Mouse (Mus musculus) intestine, postnatal 0 days (tissue): ENCODE measurements around the gene 1190002N15Rik. TPM values are rescaled to one million over a fixed set of nuclear protein-coding genes. Genes with fewer than 3 reads are reported as not detected.

Experiments
- ATAC-seq: fragments of 200-750 bp; cut with Nextera tagmentation; 2 replicates; pipeline ENCODE4 v1.8.0; 2017; ENCODE audit warnings: mild to moderate bottlenecking, moderate TSS enrichment, moderate library complexity
- H3K27ac ChIP-seq: fragments of 300-500 bp; sonication (generic); 2 replicates; pipeline ENCODE4 v1.5.1; 2014; ENCODE audit warnings: mild to moderate bottlenecking, low read depth, low read length, moderate library complexity
- H3K27me3 ChIP-seq: fragments of 300-500 bp; sonication (generic); replicated peaks from 2 replicates; pipeline ENCODE4 v1.6.1; 2014; ENCODE audit warnings: low read length, mixed read lengths; ENCODE audit not compliant: control insufficient read depth, insufficient read depth
- H3K36me3 ChIP-seq: fragments of 300-500 bp; sonication (generic); 2 replicates; pipeline ENCODE4 v1.6.1; 2014; ENCODE audit warnings: mild to moderate bottlenecking, moderate library complexity; ENCODE audit not compliant: control insufficient read depth, insufficient read depth
- H3K4me1 ChIP-seq: fragments of 300-500 bp; sonication (generic); replicated peaks from 2 replicates; pipeline ENCODE4 v1.6.1; 2014; ENCODE audit warnings: antibody characterized with exemption, low read length, mixed read lengths; ENCODE audit not compliant: control insufficient read depth, insufficient read depth
- H3K4me2 ChIP-seq: fragments of 300-500 bp; sonication (generic); replicated peaks from 2 replicates; pipeline ENCODE4 v1.6.1; 2014; ENCODE audit warnings: low read depth, mild to moderate bottlenecking, moderate library complexity
- H3K4me3 ChIP-seq: fragments of 300-500 bp; sonication (generic); 2 replicates; pipeline ENCODE4 v1.5.1; 2014; ENCODE audit warnings: low read depth, low read length
- H3K9ac ChIP-seq: fragments of 300-500 bp; sonication (generic); 2 replicates; pipeline ENCODE4 v1.6.1; 2014; ENCODE audit warnings: mild to moderate bottlenecking, low read depth, low read length
- H3K9me3 ChIP-seq: fragments of 300-500 bp; sonication (generic); 2 replicates; pipeline ENCODE4 v1.6.1; 2016; ENCODE audit warnings: mixed run types; ENCODE audit not compliant: control insufficient read depth
- CTCF ChIP-seq: sonication (generic); IDR thresholded peaks from 2 replicates; pipeline ENCODE4 v1.5.1; 2016; ENCODE audit warnings: low read depth, mild to moderate bottlenecking, control low read depth, antibody characterized with exemption, moderate library complexity
- WGBS: fragments of 180-500 bp; shearing (Covaris S2); extraction: QIAGEN DNeasy Blood & Tissue Kit; methylation state at CpG from one replicate; pipeline ENCODE4 v1.1.7; 2014; 5-methylcytosine and 5-hydroxymethylcytosine counted together
- polyA plus RNA-seq: library from polyadenylated mRNA; unstranded; fragments of >200 nt; fragmentation: Nextera tagmentation; extraction: Ambion mirVana; gene quantifications from 2 replicates; pipeline ENCODE4 v1.2.1, GENCODE M21; 2015

The 1190002N15Rik gene
- 18.5 and 19.7 TPM in 2 replicates for polyA plus RNA-seq

DNA sequence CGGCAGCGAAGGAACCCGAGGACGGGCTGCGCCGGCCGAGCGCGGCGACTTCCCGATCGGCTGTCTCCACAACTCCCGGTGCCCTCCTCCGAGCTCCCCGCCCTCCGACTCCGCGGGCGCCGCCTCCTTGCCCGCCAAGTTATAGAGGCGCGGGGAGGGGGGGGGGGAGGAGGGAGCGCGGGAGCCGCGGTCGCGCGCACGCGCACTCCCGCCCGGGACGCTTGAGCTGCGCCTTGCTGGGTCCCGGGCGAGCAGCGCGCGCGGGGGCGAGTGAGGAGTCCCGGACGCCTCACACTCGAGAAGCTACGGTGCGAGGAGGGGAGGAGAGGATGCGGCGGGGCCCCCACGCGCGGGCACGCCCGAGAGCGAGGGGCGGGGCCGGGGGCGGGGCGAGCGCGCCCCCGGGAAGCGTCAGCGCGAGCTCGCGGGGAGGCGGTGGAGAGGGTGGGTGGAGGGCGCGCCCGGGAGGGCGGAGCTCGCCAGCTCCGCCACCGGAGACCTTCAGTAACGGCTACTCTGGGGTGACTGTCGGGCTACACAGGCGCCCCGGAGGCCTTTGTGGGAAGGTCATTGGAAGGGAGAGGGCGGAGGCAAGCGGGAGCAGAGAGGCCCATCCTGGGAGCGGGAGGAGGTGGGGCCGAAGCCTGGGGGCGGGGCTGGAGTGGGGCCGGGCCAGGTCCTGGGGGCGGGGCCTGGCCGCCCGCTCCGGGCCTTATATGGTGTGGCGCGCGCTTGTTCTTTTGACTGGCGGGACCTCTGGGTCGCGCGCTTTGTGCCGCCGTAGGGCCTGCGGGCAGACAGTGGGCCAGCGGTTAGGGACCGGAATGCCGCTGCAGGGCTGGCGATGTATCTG is at the start of gene 1190002N15Rik:
Gene 1190002N15Rik (minus strand): TSS at position 112 of the 853 bp plus-strand sequence.
- Histone ChIP-seq H3K27me3 (no peaks in the 10 kb centered on the region), H3K36me3 (no peaks in the 10 kb centered on the region), H3K9me3 (no peaks in the 10 kb centered on the region), H3K27ac (peak within 1 kb of the TSS; percentile 96), H3K9ac (peak within 1 kb of the TSS; percentile 71), H3K4me3 (peak within 1 kb of the TSS; percentile 72), H3K4me2 (peak within 1 kb of the TSS; percentile 92), H3K4me1 (no peaks in the 10 kb centered on the region)
- ATAC-seq, result peak; percentile 94
- peak; percentile 37 for TF ChIP-seq CTCF
- under 1% methylated on average over 78 of the region's 104 CpGs for WGBS

- 76% methylated on average over 8 of the region's 8 CpGs for WGBS
- no peak for ATAC-seq
Observed at GRCm38 (mm10) chr9:94582309-94582708, 44.4 kb upstream of the 1190002N15Rik start.

GRCm38 (mm10) chr9:94581661-94582060 is 43.8 kb upstream of the 1190002N15Rik start:
- Histone ChIP-seq H3K27ac (no peak overlapping the region), H3K4me3 (no peak overlapping the region), H3K4me1 (no peaks in the 10 kb centered on the region), H3K9me3 (no peaks in the 10 kb centered on the region), H3K9ac (no peak overlapping the region), H3K36me3 (no peaks in the 10 kb centered on the region), H3K4me2 (no peak overlapping the region), H3K27me3 (no peaks in the 10 kb centered on the region)
- TF ChIP-seq CTCF, result no peak
- 83% methylated on average over 4 of the region's 4 CpGs for WGBS
- ATAC-seq, result no peak

More at GRCm38 (mm10) chr9:94582309-94582708, 44.4 kb upstream of the 1190002N15Rik start:
- Histone ChIP-seq H3K4me3 (no peak overlapping the region), H3K4me1 (no peaks in the 10 kb centered on the region), H3K4me2 (no peak overlapping the region), H3K27me3 (no peaks in the 10 kb centered on the region), H3K27ac (no peak overlapping the region), H3K36me3 (no peaks in the 10 kb centered on the region), H3K9ac (no peak overlapping the region), H3K9me3 (no peaks in the 10 kb centered on the region)
- TF ChIP-seq CTCF, result no peak

DNA sequence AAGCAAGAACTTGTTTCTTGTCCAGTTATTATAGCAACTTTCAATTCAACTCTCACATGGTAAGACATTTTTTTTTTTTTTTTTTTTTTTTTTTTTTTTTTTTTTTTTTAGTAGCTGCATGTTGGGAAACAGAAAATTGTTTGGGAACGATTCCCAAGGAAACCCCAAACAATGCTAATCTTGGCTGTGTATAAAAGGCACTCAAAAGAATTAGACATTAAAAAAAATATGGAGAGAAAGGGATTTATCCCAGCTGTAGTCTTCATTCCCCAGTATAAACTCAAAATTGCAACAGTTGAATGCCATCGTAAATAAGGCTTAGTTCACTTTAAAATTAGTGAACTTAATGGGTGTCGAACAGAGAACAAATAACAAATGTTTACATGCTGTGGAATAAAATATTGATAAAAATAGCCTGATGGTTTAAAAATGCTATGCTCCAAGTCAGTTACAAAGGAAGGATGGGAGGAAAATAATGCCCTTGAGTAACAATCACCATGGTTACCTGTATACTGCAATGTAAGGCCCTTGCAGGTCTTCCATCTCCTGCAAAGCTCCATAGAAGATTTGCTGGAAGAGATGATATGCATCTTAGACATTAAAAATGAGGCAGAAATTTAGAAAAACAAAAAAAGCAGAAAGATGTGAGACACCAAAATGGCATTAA is 42.3 kb upstream of the 1190002N15Rik start:
- Histone ChIP-seq H3K4me2 (no peak overlapping the region), H3K4me1 (no peaks in the 10 kb centered on the region)

GRCm38 (mm10) chr9:94571802-94572201 is 33.9 kb upstream of the 1190002N15Rik start:
- TF ChIP-seq CTCF, result no peak
- no peak for ATAC-seq
- Histone ChIP-seq H3K27me3 (no peaks in the 10 kb centered on the region), H3K9me3 (peaks cover 3% of the 10 kb centered on the region; the same call in 1 of the 2 replicates), H3K9ac (no peak overlapping the region), H3K27ac (no peak overlapping the region), H3K4me3 (no peak overlapping the region), H3K36me3 (no peaks in the 10 kb centered on the region), H3K4me2 (no peak overlapping the region), H3K4me1 (no peaks in the 10 kb centered on the region)
- WGBS, result 55% methylated on average over 1 of the region's 1 CpGs

More for the DNA sequence above, 42.3 kb upstream of the 1190002N15Rik start:
- no peak for TF ChIP-seq CTCF
- Histone ChIP-seq H3K4me3 (no peak overlapping the region), H3K9me3 (no peaks in the 10 kb centered on the region), H3K36me3 (no peaks in the 10 kb centered on the region), H3K27ac (no peak overlapping the region), H3K9ac (no peak overlapping the region), H3K27me3 (no peaks in the 10 kb centered on the region)
- no peak for ATAC-seq
- 70% methylated on average over 3 of the region's 3 CpGs for WGBS

DNA sequence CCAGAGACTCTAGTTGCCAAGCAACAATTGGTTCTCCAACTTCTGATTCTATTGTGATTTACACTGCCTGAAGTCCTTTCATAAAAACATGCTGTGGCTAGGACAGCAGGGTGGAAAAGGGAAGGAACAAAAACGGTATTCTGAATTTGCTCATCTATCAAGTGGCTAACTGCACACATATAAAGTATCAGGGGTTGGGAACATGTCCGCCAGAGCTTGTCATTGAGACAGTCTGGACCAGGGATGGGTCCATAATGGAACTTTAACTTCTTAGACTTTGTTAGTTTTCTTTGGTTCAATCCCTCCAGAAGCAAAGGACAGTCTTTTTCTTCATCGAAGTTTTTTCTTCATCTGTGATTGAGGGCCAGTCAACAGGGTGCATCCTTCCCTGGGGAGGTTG is 30.5 kb upstream of the 1190002N15Rik start:
- ATAC-seq, result no peak
- 85% methylated on average over 3 of the region's 3 CpGs for WGBS
- H3K9ac ChIP-seq, result no peak overlapping the region
- H3K36me3 ChIP-seq, result no peaks in the 10 kb centered on the region
- TF ChIP-seq CTCF, result no peak
- H3K4me3 ChIP-seq, result no peak overlapping the region
- H3K4me1 ChIP-seq, result no peaks in the 10 kb centered on the region
- H3K27me3 ChIP-seq, result no peaks in the 10 kb centered on the region
- peaks cover under 1% of the 10 kb centered on the region; the same call in 1 of the 2 replicates for H3K9me3 ChIP-seq
- H3K27ac ChIP-seq, result no peak overlapping the region
- no peak overlapping the region for H3K4me2 ChIP-seq
